Mouse (Mus musculus) cerebellum, postnatal 14 days (tissue): ENCODE results near the gene Paxx.
A peak's percentile ranks its signal among the peaks of the same experiment; 100 is the strongest.

ENCODE experiments used
- DNase-seq, 2 experiments: peaks; one replicate each; pipeline ENCODE4 v3.0.0; 2021; ENCODE audit warnings: mixed read lengths in 2 of 2

The Paxx gene

DNA sequence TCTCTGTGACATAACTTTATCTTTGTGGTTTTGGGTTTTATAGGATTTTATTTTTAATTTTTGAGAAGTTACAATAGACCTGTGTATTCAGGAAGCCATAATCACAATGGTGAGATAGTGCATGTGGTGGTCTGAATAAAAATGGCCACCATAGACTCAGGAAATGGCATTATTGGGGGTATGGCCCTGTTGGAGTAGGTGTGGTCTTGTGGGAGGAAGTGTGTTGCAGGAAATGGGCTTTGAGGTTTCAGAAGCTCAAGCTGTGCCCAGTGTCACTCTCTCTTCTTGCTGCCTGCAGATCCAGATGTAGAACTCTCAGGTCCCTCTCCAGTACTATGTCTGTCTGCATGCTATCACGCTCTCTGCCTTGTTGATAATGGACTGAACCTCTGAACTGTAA lies 19.6 kb upstream of the Paxx start:
- no peak for DNase-seq

DNA sequence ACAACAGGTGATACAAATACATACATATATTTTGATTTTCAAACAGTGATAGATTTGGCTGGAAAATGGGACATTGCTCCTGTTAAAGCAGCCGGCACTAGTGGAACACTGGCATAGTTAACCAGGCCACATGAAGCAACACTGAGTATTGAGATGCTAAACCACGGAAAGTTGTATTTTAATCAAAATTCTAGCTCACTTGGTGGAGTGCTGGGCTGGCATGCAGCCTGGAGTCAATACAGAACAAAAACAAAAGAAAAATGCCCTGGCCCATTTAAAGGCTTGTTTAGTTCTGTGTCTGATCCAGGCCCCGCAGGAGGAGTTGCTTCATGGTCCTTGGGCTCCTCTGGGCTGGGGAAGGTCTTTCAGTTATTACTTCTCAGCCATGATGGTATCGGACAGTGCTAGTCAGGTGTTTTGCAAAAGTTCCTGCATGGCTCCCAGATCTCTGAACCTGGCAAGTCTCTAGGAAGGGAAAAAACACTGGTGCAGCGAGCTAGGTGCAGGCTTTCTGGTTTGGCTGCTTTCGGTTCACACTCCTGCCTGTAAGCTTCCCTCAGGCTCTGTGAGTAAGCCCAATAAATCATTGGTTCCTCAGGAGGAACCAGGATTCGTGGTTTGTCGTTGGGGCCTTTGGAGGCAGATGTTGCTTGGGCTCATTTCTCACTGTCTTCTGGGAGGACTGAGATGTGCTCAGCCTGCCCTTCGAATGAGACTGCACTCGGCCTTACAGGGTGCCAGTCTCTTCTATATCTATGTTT lies 18.8 kb upstream of the Paxx start:
- no peak for DNase-seq

DNA sequence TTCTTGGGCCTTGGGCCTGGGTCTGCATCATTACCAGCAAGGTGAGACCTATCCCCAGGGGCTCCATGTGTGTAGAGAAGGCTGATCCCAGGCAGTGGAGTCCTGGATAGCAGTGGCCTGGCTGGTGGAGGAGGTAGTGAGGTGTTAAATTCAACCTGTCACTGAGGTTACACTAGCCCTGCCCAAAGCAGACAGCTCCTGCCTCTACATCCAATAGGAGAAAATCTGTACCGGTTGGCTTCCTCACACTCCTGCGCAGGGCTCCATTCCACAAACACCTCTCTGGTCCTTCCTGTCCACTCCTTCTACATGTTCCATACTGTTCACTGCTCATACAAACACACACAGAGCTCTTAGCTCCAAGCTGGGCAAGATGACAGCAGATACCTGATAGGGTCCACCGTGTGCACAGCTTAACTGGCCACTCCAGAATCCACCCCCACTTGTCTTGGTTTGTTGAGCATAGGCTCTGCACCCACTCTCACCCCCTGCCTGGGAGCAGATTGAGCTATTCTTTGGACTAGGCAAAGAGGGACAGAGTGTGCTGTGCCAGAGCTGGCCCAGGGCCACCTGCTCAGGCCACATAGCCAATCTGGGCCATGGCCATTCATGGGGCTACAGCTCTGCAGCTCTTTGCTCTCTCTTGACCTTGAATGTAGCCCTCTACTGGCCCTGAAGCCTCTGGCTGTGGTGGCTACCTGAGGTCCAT lies 17.2 kb upstream of the Paxx start:
- DNase-seq: peak; percentile 96 to 97

DNA sequence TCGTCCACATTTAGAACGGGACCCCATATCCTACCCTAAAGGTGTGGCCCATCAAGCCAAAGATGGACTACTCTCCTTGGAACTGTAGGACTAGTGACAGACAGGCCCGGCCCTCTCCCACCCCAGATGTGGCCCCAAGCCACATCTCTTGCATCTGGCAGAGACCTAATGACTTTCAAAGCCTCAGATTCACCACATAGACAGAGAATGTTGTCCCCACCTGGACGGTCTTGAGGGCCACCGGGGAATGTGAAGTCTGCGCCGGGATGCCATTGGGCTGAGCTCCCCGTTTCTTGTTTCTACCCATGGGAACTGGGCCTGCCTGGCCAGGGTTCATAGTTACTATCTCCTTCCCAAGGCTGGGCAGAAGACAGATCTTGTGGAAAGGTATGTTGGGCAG lies 16.6 kb upstream of the Paxx start:
- no peak for DNase-seq

DNA sequence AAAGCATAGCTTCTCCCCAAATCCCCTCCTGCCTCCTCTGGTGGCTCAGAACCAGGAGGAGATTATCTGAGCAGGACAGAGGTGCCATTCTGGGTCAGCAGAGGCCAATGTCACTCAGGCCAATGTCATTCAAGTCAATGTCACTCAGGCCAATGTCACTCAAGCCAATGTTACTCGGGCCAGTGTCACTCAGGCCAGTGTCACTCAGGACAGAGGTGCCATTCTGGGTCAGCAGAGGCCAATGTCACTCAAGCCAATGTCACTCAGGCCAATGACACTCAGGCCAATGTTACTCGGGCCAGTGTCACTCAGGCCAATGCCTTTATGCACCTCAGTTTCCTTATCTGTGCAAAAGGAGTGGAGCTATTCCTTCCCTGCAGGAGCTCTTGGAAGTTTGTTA lies 11.7 kb upstream of the Paxx start:
- no peak for DNase-seq

DNA sequence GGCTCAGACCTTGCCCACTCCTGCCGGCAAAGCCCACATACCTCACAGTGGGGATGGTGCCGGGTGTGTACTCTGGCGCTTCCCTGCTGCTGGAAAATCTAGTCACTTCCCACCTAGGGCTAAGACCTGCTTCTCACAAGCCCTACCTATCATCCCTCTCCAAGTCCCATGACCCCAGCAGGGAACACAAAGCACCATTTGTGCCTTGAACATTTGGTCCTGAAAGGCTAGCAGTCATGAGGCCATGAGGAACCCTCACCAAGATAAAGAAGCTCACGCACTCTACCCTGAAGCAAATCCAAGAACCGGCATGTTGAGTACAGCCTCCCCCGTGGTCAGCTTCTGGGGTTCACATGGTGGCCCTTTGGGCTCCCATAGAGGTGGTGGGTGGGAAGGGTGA lies 9.1 kb upstream of the Paxx start, which contains the start of gene Ptgds:
TSS of gene Ptgds (minus strand) at position 78 of the 400 bp plus-strand sequence.
- DNase-seq: no peak

DNA sequence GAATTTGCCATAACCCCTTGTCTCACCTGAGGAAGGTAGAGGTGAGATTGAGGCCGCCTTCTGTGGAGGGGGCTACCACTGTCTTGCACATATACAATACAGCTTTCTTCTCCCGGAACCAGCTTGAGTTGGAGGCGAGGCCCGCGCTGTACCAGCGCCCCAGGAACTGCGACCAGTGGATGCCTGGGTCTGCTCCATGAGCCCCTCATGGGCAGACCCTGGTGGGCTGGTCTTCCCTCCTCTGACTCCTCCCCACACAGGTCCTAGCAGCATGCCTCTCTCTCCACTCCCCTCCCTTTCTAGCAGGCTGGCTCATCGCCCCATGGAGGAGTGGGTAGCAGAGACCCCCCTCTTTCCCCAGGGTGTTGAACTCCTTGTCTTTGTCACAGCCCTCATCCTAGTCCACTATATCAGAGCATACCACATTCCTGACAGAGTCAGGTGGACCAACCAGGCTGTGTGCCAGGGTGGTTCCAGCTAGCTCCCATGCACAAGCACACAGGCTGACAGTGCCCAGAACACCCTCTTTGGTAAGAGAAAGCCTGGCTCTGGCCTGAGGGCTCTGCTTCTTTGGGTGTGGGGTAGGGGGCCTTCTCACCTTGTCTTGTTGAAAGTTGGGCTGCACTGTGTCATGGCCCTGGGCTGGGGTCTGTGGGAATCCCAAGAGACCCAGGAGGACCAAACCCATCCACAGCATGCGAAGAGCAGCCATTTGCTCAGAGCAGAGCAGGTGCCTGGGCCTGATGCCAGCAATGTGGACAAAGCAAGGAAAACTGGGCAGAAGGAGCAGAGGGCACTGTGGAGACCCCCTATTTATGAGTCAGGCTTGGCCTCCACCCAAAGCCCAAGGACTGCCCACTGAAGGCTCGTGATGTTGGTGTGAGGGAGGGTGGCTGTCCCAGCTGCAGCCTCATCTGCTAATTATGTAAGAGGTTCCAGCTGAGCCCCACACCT lies 8.3 kb upstream of the Paxx start:
- peak; percentile 83 to 91 for DNase-seq

DNA sequence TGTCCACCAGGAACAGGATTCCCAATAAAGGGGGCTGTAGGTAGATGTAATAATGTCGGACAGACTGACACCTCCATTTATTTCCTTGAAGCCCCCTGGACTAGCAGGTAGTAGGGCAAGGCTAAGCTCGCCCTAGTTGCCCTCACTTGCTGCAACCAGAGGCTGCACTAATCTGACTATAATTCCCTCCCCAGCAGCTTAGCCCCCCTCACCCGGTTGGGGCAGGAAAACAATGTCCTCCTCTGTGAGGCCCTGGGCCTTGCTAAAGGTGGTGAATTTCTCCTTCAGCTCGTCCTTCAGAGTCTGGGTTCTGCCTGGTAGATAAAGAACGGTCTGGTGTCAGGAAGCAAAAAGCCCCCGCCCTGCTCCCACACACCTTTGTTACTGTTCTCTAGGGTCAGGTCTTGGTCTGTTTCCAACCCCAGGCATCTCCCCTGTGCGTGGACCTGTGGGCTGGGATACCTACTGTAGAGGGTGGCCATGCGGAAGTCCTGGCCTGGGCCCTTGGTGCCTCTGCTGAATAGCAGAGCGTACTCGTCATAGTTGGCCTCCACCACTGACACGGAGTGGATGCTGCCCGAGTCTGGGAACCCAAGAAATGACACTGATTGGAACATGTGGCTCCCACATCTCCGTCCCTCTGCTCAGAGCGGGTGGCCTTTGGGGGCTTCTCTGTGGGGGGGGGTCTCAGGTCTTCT lies 6.9 kb upstream of the Paxx start:
- DNase-seq: no peak

DNA sequence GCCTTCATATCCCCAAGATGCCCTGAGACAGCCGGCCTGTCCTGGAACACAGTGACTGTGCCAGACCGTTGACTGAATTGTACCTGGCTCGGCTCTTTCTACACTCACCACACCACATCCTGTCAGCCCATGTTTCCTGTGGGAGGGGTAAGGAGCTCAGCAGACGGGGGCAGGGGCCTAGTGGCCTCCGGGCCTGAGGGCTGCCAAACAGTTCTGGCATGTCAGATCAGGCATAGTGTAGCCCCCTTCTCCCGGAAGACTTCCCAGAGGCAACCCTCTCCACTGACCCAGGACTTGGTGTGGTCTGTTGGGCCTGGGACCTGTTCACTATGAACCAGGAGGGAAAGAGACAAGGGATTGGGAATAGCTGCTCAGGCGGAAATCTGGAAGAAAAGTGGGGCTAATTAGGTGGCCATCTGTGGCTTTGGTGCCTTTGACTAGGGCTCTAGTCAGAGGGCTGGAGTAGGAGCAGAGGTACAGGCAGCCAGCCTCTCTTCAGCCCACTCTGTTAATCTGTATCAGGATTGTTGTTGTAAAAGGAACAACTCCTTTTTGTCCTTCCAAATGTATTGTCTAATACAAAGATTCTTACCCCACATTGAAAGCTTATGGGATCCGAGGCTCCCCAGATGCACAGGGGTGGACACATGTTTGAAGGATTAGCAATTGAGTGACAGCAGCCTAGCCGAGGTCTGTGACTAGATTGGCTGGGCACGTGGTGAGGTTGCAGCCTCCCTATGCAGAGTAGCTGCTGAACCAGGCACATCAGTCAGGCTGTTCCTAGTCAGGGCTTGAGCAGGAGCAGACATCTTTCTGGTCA lies 5.1 kb upstream of the Paxx start:
- DNase-seq: peak in 1 of 2 experiments; percentile 60

DNA sequence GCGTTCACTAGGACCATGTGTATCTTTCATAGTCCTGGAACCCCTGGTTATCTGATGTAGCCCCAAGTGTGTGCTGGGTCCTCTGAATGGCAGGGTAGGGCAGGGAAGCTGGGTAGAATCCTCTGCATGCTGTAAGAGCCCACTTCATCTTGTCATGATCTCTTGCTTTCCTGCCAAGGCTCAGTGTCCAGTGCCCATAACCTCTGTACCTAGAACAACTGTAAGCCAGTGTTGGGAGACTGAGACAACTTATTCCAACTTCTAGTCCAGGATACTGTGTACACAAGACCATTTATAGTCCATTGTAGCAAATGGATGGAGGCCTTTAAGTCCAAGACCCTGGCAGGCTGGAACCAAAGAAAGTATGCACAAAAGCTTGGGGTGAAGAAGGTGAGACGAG lies 4.4 kb upstream of the Paxx start:
- DNase-seq: no peak

DNA sequence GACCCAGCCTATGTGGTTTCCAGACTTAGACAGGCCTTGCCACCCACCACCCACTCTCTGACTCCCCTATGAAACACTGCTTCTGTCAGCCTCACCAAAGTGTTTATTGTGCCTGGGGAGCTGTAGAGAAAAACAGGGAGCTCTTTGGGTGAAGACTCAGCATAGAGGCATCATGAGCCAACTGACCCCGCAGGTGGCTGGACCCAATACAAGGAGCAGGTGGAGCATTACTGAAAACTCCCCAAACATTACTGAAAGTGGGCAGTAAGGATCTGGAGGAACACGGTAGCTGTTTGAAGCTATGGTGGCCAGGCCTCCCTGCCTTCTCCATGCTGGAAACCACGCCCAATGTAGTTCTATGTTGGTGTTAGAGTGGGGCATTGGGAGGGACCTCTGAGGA lies 2.7 kb upstream of the Paxx start:
- peak; percentile 61 to 70 for DNase-seq

DNA sequence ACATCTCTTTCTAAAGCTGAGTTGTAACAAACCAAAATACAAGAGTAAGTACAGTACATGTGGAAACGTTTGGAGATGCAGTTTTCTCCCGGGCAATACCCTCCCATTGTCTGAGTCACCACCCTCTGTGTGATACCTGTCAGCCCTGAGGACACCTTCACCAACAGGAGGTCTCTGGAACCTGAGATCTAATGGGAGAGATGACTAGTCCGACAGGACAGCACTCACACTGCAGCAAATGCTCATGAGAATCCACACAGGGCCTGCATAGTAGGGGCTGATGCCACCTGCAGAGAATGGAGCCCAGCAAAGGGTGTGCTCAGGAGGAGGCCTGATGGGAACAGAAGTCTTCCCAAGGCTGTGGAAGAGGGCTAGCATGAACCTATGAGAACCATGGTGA lies 513 bp upstream of the Paxx start:
- DNase-seq: no peak

DNA sequence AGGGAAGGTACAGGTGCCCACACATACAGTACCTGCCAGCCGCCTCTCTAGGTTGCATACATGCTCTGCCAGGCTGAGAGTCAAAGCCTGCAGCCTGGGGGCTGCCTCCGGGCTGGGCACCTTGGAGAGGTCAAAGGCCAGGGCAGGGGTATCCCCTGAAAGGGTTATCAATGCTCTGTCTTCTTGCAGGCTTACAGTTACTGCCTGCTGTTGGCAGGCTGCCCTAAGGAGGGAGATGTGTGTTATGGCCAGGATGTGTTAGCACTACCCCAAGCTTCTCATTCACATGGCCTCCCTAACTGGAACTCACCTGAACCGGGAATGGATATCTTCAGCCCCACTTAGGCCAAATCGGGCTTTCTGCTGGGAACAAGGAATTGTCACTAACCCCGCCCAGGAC lies 759 bp downstream of the Paxx start:
- no peak for DNase-seq

DNA sequence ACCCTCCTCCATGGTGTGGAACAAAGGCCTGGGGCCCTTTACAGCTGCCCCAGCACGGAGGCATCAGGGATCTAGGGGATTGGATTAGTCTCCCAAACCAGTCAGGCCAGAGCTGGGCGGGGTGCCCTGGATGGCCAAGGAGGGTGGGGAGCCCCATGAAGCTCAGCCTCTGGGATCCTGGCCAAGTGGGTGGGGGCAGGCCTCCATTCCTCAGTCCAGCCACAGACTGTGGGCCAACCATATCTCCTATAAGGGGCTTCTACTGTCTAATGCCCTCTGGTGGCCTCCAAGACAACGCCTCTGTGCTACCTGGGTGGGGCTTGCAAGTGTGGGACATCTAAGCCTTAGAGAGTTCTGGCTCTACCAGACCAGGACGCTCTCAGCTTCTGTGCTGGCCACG lies 2.0 kb downstream of the Paxx start:
- DNase-seq: peak; percentile 62 to 71

DNA sequence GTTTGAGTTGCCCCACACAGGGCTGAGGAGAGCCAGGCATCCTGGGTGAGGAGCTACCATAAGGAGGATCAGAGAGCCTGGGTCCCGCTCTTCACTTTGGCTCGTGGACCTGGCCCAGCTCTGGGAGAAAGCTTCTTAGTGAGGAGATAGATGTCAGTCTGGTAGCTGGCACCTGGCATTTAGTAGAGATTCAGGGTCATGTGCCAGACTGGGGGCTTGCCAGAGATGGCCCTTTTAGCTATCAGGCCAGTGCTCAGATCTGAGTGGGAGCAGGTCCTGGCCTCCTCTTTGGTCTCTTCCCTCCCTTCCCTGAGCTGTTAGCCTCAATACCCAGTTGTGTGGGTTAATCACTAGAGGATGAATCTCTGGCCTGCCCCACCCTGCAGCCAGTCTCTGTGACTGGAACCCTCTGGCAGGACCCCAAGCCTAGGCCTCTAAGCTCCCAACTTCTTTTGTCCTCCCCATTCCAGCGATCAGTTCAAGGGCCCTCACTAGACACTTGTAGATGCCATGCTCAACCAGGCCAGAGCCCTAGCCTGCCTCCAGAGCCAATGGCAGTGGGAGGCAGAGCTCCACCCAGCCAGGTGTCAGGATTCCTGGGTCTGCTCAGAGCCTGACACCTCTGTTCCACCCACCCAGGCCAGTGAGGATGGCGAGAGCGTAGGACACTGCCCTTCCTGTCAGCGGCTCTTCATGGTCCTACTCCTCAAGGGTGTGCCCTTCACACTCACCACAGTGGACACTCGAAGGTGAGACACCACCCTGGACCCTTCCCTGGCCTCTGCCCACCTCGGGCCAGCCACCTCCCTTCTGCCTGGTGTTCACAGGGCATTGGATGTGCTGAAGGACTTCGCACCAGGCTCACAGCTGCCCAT lies 3.6 kb downstream of the Paxx start:
- peak; percentile 84 to 88 for DNase-seq

DNA sequence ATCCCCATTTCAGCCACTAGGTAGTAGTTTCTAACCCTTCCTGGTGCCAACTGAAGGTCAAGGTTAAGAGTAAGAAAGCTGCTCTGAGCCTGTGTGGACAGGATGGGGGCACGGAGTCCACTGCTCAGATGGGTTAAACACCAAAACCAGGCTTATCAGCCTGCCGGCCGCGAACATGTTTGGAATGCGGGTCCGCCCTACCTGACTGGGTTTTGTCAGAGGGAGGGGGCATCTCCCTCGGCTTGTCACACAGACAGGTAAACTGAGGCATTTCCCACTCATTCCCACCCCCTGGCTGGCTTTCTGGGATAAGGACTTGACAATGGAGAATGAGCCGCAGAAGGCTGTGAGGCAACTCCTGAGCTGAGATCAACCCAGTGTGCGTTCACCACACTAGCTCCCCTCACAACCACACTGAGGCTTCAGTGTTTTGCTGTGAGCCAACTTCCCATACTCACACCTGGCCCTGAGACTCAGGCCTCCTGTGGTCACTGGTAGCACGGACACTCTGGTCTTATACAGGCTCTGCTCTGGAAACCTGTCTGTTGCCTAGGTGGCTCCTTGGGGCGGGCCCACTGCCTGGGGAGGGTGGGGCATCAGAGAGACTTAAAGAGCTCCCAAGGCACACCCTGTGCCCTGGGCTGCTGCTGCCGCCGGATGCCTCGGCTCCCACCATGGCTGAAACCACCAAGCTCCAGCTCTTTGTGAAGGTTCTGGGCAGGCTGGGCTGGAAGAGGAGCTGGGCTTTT lies 4.5 kb downstream of the Paxx start, which contains the start of gene Clic3:
TSS of gene Clic3 (plus strand) at position 634 of the 749 bp plus-strand sequence.
- peak in 1 of 2 experiments; percentile 52 for DNase-seq

DNA sequence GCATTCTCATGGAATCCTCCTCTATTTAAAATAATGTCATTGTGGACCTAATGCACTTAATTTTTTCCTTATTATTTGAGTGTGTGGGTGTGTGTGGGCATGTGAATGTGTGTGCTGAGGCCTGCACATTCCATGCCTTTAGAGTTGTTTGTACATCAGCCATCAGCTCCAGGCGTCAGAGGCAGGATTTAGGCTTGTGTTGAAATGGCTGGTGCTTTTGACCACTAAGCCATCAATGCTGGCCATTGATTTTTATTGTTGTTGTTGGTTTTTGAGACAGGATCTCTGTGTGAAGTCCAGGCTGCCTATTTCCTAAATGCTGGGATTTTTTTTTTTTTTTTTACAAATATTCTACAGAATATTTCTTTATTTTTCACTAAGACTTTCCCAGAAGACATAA lies 7.9 kb downstream of the Paxx start:
- DNase-seq: no peak

DNA sequence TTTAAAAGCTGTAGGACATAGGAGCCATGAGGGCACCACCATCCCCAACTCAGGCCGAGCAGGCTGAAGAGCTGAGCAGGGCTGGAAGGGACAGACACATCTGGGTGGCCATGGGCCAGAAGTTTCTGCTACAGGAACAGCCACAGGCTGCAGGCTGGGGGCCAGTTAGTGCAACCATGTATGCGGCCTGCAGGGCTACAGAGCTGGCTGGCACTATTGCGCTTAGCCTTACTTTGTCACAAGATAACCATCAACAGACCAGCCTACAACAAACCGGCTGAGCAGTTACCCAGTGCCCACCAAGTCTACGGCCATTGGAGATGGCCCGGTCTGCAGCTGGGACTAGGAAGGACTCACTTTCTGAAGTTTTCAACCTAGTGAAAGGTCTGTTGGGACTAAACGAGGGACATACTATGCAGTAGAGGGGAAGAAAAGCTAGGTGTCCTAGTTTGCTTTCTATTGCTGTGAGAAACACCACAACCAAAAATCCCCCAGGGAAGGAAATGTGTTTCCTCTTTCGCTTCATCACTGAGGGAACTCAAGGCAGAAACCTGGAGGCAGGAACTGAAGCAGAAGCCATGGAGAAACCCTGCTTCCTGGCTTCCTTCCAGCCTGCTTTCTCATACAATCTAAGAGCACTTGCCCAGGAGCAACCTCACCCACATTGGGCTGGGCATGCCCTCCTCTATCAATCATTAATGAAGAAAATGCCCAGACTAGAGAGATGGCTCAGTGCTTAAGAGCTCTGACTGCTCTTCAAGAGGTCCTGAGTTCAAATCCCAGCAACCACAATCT lies 9.8 kb downstream of the Paxx start:
- no peak for DNase-seq

DNA sequence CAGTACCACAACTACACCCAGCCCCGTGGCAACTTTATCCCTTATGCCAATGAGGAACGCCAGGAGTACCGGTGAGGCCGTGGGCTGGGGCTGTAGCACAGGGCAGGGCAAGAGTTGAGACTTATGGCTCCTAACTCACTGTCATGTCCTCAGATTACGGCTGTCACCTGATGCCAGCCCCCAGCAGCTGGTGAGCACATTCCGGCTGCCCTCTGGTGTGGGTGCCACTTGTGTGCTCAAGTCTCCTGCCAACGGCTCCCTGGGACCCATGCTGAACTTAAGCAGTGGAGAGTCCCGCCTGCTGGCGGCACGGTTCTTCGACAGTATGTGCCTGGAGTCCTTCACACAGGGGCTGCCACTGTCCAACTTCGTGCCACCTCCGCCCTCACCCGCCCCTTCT lies 18.2 kb downstream of the Paxx start:
- no peak for DNase-seq
